Mouse (Mus musculus) liver, embryonic 13.5 days (tissue): ENCODE measurements around the gene Gm2244. TPM values are rescaled to one million over a fixed set of nuclear protein-coding genes. Genes with fewer than 3 reads are reported as not detected.
"Not testable (repeated sequence)": the region's sequence is repeated elsewhere in the genome, so short reads cannot be mapped to it uniquely, and the experiment has no call there.

Source experiments
- ATAC-seq: fragments of 200-750 bp; cut with Nextera tagmentation; 2 replicates; pipeline ENCODE4 v1.8.0; 2017; ENCODE audit warnings: low read depth, mild to moderate bottlenecking, moderate number of reproducible peaks, moderate library complexity
- DNase-seq: peaks from one replicate; pipeline ENCODE4 v3.0.0; 2022
- H3K27ac ChIP-seq: fragments of 300-500 bp; sonication (generic); 2 replicates; pipeline ENCODE4 v1.5.1; 2015; ENCODE audit warnings: moderate library complexity, mild to moderate bottlenecking, inconsistent platforms
- H3K27me3 ChIP-seq: fragments of 300-500 bp; sonication (generic); 2 replicates; pipeline ENCODE4 v1.6.1; 2015; ENCODE audit warnings: mild to moderate bottlenecking, inconsistent platforms
- H3K36me3 ChIP-seq: fragments of 300-500 bp; sonication (generic); 2 replicates; pipeline ENCODE4 v1.6.1; 2015; ENCODE audit warnings: mild to moderate bottlenecking, inconsistent platforms
- H3K4me1 ChIP-seq: fragments of 300-500 bp; sonication (generic); replicated peaks from 2 replicates; pipeline ENCODE4 v1.6.1; 2015; ENCODE audit warnings: inconsistent platforms
- H3K4me2 ChIP-seq: fragments of 300-500 bp; sonication (generic); 2 replicates; pipeline ENCODE4 v1.6.1; 2015; ENCODE audit warnings: inconsistent platforms, mild to moderate bottlenecking, moderate library complexity
- H3K4me3 ChIP-seq: fragments of 300-500 bp; sonication (generic); replicated peaks from 2 replicates; pipeline ENCODE4 v1.5.1; 2015; ENCODE audit warnings: mild to moderate bottlenecking, inconsistent platforms
- H3K9ac ChIP-seq: fragments of 300-500 bp; sonication (generic); 2 replicates; pipeline ENCODE4 v1.6.1; 2015; ENCODE audit warnings: mild to moderate bottlenecking, inconsistent platforms
- H3K9me3 ChIP-seq: fragments of 300-500 bp; sonication (generic); replicated peaks from 2 replicates; pipeline ENCODE4 v1.6.1; 2016; ENCODE audit warnings: inconsistent platforms
- WGBS: fragments of 180-500 bp; shearing (Covaris S2); methylation state at CpG from one replicate; pipeline ENCODE4 v1.1.7; 2015; ENCODE audit not compliant: insufficient replicate concordance; 5-methylcytosine and 5-hydroxymethylcytosine counted together
- polyA plus RNA-seq: library from polyadenylated mRNA; unstranded; fragments of >200 nt; fragmentation: Nextera tagmentation; extraction: Ambion mirVana; gene quantifications from 2 replicates; pipeline ENCODE4 v1.2.1, GENCODE M21; 2015

Gm2244 gene
- polyA plus RNA-seq = not detected in 2 replicates

- H3K4me2 ChIP-seq, DNase-seq, H3K9ac ChIP-seq, H3K27me3 ChIP-seq, H3K9me3 ChIP-seq, H3K4me1 ChIP-seq, H3K27ac ChIP-seq, ATAC-seq, H3K36me3 ChIP-seq, H3K4me3 ChIP-seq: not testable (repeated sequence)
- 63% methylated on average over 1 of the region's 3 CpGs for WGBS
Observed at GRCm38 (mm10) chr14:19549863-19550262, at the start of gene Gm2244. Gm2244 (minus strand) TSS chr14:19549963.

- Histone ChIP-seq H3K4me2 (peak within 1 kb of the TSS; percentile 52), H3K4me3 (peak within 1 kb of the TSS; percentile 41)
- not testable (repeated sequence) for H3K9me3 ChIP-seq, H3K4me1 ChIP-seq, H3K9ac ChIP-seq, ATAC-seq, H3K27me3 ChIP-seq, H3K36me3 ChIP-seq, DNase-seq, H3K27ac ChIP-seq
- under 1% methylated on average over 20 of the region's 62 CpGs for WGBS
Observed at GRCm38 (mm10) chr14:19584804-19585667, 35.3 kb upstream of the Gm2244 start, which contains the start of gene Gm2237. Gm2237 (minus strand) TSS chr14:19585135.

Other genes starting within 250 kb of the Gm2244 start
- gene Gm21738, start 131.0 kb downstream of the Gm2244 start, polyA plus RNA-seq = not detected in 2 replicates
- 0.17 and 0.25 TPM in 2 replicates for gene Gm2237, start 35.2 kb upstream of the Gm2244 start, polyA plus RNA-seq
- not detected in 2 replicates for gene Gm5458, start 52.6 kb upstream of the Gm2244 start, polyA plus RNA-seq
- 13.9 and 16.5 TPM in 2 replicates for gene Nid2, start 201.3 kb upstream of the Gm2244 start, polyA plus RNA-seq